Mouse (Mus musculus) midbrain, embryonic 14.5 days (tissue): ENCODE data around the gene Itm2b. TPM values are rescaled to one million over a fixed set of nuclear protein-coding genes. Genes with fewer than 3 reads are reported as not detected.

Experiments
- ATAC-seq: fragments of 200-750 bp; cut with Nextera tagmentation; 2 replicates; pipeline ENCODE4 v1.8.0; 2017; ENCODE audit warnings: moderate number of reproducible peaks, moderate library complexity; ENCODE audit not compliant: low FRiP score, low TSS enrichment
- DNase-seq: peaks from one replicate; pipeline ENCODE4 v3.0.0-alpha.2; 2015
- H3K27ac ChIP-seq: fragments of 300-500 bp; sonication (generic); replicated peaks from 2 replicates; pipeline ENCODE4 v1.5.1; 2014; ENCODE audit warnings: mild to moderate bottlenecking, low read depth, low read length, moderate library complexity
- H3K27me3 ChIP-seq: fragments of 300-500 bp; sonication (generic); 2 replicates; pipeline ENCODE4 v1.6.1; 2014; ENCODE audit warnings: low read length, control low read depth, mixed read lengths; ENCODE audit not compliant: control insufficient read depth, insufficient read depth
- H3K36me3 ChIP-seq: fragments of 300-500 bp; sonication (generic); 2 replicates; pipeline ENCODE4 v1.6.1; 2014; ENCODE audit warnings: low read length, control low read depth; ENCODE audit not compliant: control insufficient read depth, insufficient read depth
- H3K4me1 ChIP-seq: fragments of 300-500 bp; sonication (generic); 2 replicates; pipeline ENCODE4 v1.6.1; 2014; ENCODE audit warnings: mild to moderate bottlenecking, antibody characterized with exemption, low read length, control low read depth; ENCODE audit not compliant: control insufficient read depth, insufficient read depth
- H3K4me2 ChIP-seq: fragments of 300-500 bp; sonication (generic); 2 replicates; pipeline ENCODE4 v1.6.1; 2014; ENCODE audit warnings: mild to moderate bottlenecking, low read length, moderate library complexity
- H3K4me3 ChIP-seq: fragments of 300-500 bp; sonication (generic); replicated peaks from 2 replicates; pipeline ENCODE4 v1.5.1; 2014; ENCODE audit warnings: low read depth, low read length
- H3K9ac ChIP-seq: fragments of 300-500 bp; sonication (generic); replicated peaks from 2 replicates; pipeline ENCODE4 v1.6.1; 2014; ENCODE audit warnings: mild to moderate bottlenecking, low read length, moderate library complexity
- H3K9me3 ChIP-seq: fragments of 300-500 bp; sonication (generic); 2 replicates; pipeline ENCODE4 v1.6.1; 2016; ENCODE audit warnings: low read length, control low read depth, mixed read lengths; ENCODE audit not compliant: control insufficient read depth
- WGBS: fragments of 180-500 bp; shearing (Covaris S2); extraction: QIAGEN DNeasy Blood & Tissue Kit; methylation state at CpG from one replicate; pipeline ENCODE4 v1.1.7; 2014; 5-methylcytosine and 5-hydroxymethylcytosine counted together
- polyA plus RNA-seq: library from polyadenylated mRNA; unstranded; fragments of >200 nt; fragmentation: Nextera tagmentation; extraction: Ambion mirVana; gene quantifications from 2 replicates; pipeline ENCODE4 v1.2.1, GENCODE M21; 2014

The Itm2b gene
- polyA plus RNA-seq, 1 experiment from 2014 or later = 615 TPM

DNA sequence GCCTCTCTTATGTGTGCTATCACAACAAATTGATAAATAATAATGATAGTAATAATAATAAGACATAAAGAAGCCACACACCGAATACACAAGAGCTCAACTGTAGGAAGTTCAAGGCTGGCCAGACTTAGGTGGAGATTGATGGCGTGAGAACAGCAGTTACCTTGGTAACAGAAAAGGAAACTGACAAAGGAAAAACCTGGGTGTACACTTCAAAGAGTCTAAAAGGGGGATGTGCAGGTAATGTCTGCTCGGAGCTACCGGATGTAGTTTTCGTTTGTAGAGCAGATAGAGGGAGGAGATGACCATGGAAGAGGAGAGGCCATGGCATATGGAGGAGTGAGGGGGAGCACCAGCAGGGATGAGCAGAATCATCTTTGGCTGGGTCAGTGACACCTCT, 31.4 kb upstream of the Itm2b start:
- no peak overlapping the region for H3K9ac ChIP-seq
- WGBS = 87% methylated on average over 5 of the region's 5 CpGs
- no peak for ATAC-seq
- no peaks in the 10 kb centered on the region for H3K27me3 ChIP-seq
- no peak overlapping the region for H3K4me2 ChIP-seq
- DNase-seq = no peak
- no peaks in the 10 kb centered on the region for H3K9me3 ChIP-seq
- no peaks in the 10 kb centered on the region for H3K4me1 ChIP-seq
- H3K36me3 ChIP-seq = no peaks in the 10 kb centered on the region
- H3K4me3 ChIP-seq = no peak overlapping the region
- H3K27ac ChIP-seq = no peak overlapping the region

DNA sequence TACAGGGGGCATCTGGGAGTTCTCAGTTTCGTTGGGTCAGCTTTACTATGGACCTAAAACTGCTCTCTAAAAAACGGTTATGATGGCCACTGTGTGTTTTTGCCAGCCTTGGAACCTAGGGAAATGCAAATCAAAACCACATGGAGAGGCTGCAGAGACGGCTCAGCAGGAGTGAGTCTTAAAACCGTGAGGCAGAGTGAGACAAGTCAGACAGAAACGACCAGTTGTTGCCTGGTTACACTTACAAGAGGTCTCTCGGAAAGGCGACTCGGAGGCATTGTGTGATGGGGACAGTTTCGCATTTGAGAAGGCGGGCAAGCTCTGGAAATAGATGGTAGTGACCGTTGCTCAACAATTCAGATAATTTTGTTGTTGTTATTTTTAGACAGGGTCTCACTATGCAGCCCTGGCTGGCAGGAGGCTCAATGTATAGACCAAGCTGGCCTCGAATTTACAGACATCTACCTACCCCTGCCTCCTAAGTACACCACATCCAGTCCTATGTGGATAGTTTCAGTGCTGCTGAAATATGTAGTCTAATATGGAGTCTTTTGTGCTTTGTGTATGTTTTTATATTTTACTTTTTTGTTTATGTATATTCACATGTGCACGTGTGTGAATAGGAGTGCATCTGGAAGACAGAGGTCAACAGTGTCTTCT, 30.4 kb upstream of the Itm2b start:
- H3K9ac ChIP-seq = no peak overlapping the region
- DNase-seq = peak; percentile 46
- H3K4me1 ChIP-seq = no peaks in the 10 kb centered on the region
- ATAC-seq = no peak
- WGBS = 20% methylated on average over 13 of the region's 13 CpGs
- H3K9me3 ChIP-seq = no peaks in the 10 kb centered on the region
- no peaks in the 10 kb centered on the region for H3K36me3 ChIP-seq
- no peaks in the 10 kb centered on the region for H3K27me3 ChIP-seq
- no peak overlapping the region for H3K4me3 ChIP-seq
- H3K4me2 ChIP-seq = no peak overlapping the region
- no peak overlapping the region for H3K27ac ChIP-seq

DNA sequence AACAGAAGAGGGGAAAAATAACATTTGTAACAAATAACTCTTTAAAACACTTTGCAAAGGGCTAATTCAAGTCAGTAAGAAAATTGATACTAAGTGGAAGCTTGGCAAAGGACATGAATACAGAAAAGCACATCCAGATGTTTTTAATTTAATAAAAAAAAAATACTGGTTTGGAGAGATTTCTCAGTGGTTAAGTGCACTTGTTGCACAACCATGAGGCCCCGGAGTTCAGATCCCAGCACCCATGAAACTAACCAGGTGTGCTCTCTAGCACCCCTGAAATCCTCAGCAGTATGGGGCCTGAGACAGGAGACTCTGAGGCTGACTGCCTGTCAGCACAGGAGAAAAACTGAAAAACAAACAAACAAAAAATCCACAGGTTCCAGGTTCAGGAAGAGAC, 26.6 kb upstream of the Itm2b start:
- Histone ChIP-seq H3K4me1 (no peaks in the 10 kb centered on the region), H3K4me3 (no peak overlapping the region), H3K27me3 (no peaks in the 10 kb centered on the region), H3K36me3 (no peaks in the 10 kb centered on the region), H3K9me3 (no peaks in the 10 kb centered on the region), H3K9ac (no peak overlapping the region), H3K4me2 (no peak overlapping the region), H3K27ac (no peak overlapping the region)
- WGBS = 97% methylated on average over 1 of the region's 1 CpGs
- DNase-seq = no peak
- no peak for ATAC-seq

DNA sequence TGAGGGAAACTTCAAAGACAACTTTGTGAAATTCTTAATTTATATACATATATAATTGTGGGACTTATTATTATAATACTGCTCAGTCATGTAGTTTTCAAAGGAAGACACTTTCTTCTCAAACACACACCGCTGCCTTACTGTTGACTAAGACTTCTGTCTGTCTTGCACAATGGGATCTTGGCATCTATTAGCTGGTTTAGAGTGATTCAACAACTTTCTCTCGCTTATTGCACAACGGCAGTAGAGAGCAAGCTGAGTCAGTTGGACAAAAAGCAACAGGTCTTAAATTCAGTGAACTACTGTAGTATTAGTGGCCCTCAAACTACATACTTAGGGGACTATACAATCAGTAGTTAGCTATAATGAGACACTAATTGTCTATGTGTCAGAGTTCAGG, 25.0 kb upstream of the Itm2b start:
- no peaks in the 10 kb centered on the region for H3K9me3 ChIP-seq
- H3K9ac ChIP-seq = no peak overlapping the region
- H3K4me1 ChIP-seq = no peaks in the 10 kb centered on the region
- DNase-seq (no peak), ATAC-seq (no peak)
- H3K27me3 ChIP-seq = no peaks in the 10 kb centered on the region
- no peaks in the 10 kb centered on the region for H3K36me3 ChIP-seq
- WGBS = 94% methylated on average over 3 of the region's 3 CpGs
- no peak overlapping the region for H3K4me3 ChIP-seq
- H3K4me2 ChIP-seq = no peak overlapping the region
- no peak overlapping the region for H3K27ac ChIP-seq

DNA sequence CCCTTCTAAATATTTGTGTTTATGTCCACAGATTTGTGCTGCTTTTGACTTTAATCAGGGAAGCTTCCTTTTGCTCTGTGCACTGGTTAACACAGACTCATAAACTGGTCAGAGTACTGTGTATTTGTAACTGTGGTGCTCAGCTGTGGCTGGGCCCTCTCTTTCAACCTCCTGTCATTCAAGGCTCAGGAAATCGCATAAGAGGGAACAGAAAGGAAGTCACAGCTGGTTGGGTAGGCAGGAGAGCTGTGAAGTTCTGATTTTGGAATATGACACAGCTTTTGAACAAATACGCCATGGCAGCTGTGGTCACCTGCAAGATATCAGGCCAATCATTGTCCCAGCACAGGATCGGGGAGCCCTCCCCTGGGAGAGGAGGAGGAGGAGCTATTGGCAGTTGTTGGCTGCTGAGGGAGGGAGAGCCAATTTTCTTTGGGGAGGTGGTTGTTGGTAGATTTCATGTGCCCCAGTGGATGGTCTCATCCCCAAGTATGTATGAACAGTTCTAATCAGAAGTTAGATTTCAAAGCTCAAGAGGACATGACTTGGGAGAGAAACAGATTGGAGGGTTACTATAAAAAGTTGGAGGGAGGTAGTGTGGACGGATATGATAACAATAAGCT, 23.2 kb upstream of the Itm2b start:
- H3K36me3 ChIP-seq = no peaks in the 10 kb centered on the region
- no peak overlapping the region for H3K4me2 ChIP-seq
- H3K9ac ChIP-seq = no peak overlapping the region
- no peak overlapping the region for H3K4me3 ChIP-seq
- no peak for ATAC-seq
- no peaks in the 10 kb centered on the region for H3K27me3 ChIP-seq
- 87% methylated on average over 4 of the region's 4 CpGs for WGBS
- H3K9me3 ChIP-seq = no peaks in the 10 kb centered on the region
- H3K4me1 ChIP-seq = no peaks in the 10 kb centered on the region
- no peak overlapping the region for H3K27ac ChIP-seq
- DNase-seq = no peak

DNA sequence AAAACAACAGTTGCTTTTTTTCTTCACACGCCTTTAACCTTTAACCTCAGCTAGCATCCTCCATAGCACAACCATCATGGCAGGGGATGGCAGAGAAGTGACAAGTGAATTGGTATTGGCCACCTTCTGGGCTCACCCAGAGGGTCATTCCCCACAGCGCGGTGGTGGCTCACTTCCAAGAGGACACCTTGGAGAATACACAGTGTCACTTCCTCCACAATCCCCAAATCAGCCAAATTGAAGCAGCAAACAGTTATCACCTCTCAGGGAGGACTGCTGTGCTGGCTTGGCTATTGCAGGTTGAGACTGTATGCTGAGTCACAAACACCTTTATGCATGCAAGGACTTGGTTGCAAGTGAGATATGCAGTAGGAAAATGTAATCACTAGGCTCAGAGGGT, 18.9 kb upstream of the Itm2b start:
- no peak overlapping the region for H3K9ac ChIP-seq
- 79% methylated on average over 3 of the region's 3 CpGs for WGBS
- H3K4me1 ChIP-seq = no peaks in the 10 kb centered on the region
- H3K36me3 ChIP-seq = no peaks in the 10 kb centered on the region
- no peak overlapping the region for H3K27ac ChIP-seq
- DNase-seq (no peak), ATAC-seq (no peak)
- no peaks in the 10 kb centered on the region for H3K9me3 ChIP-seq
- no peaks in the 10 kb centered on the region for H3K27me3 ChIP-seq
- H3K4me3 ChIP-seq = no peak overlapping the region
- H3K4me2 ChIP-seq = no peak overlapping the region

DNA sequence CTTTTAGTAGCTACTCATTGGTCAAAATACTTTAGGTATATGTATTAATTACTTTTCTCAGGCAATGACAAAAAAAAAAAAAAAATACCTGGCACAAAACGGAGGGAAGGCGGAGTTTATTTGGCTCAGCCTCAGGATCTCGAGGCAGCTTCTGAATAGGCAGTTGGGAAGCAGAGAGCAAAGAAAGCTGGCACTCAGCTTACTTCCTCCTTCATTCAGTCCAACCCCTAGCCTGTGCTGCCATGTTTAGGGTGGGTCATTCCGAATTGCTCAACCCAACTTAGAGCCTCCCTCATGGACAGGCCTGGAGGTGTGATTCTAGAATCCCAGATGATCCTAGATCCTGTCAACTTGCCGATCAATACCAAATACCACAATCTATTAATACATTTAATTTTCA, 18.3 kb upstream of the Itm2b start:
- Histone ChIP-seq H3K4me2 (no peak overlapping the region), H3K36me3 (no peaks in the 10 kb centered on the region), H3K9me3 (no peaks in the 10 kb centered on the region), H3K9ac (no peak overlapping the region), H3K27ac (no peak overlapping the region), H3K4me3 (no peak overlapping the region), H3K4me1 (no peaks in the 10 kb centered on the region), H3K27me3 (no peaks in the 10 kb centered on the region)
- 73% methylated on average over 5 of the region's 5 CpGs for WGBS
- no peak for DNase-seq
- no peak for ATAC-seq

DNA sequence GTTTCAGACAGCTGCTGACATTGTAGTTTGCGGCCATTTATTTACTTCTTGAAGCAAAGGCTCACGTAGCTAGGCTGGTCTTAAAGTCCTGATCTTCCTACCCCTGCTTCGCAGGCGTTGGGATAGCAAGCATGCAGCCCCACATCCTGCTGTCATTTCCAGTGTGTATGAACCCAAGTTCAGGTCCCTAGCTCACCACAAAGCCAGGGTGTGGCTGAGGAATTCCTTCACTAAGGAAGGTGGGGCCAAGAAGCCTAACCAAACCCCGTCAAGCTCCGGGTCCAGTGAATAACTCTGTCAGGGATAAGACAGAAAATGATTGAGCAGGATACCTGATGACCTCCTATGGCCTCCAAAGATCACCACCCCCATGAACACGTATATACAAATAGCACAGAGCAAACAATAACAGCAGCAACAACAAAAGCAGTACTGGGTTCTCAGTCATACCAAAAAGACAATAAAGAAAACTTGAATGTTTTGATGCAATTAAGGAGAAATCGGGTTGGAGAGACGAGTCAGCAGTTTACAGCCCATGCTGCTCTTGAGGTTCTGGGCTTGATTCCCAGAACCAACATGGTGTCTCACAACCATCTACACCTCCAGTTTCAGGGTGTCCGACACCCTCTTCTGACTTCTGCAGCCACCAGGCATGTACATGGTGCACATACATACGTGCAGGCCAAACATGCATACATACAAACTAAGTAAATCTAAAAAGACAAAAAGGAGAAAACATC, 17.4 kb upstream of the Itm2b start:
- Histone ChIP-seq H3K4me3 (no peak overlapping the region), H3K9me3 (no peaks in the 10 kb centered on the region), H3K4me2 (no peak overlapping the region), H3K4me1 (no peaks in the 10 kb centered on the region), H3K27me3 (no peaks in the 10 kb centered on the region), H3K9ac (no peak overlapping the region), H3K36me3 (no peaks in the 10 kb centered on the region), H3K27ac (no peak overlapping the region)
- WGBS = 87% methylated on average over 11 of the region's 11 CpGs
- no peak for DNase-seq
- ATAC-seq = no peak

DNA sequence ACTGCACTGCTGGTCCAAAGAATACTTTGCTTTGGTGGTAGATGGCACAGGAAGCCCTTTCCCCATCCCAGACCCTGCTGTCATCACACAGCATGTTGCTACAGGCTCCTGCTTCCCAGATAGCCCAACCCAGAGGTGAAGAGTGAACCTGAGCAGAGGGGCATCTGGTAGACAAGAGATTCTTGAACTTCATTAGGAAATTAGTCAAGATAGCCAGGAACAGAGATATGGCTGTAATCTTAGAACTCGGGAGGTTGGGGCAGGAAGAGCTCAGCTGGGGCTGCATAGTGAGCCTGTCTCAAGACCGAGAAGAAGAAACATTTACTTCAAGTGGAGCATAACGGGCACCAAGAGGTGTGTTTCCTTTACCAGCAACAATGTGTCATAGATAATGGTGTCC, 16.3 kb upstream of the Itm2b start:
- no peaks in the 10 kb centered on the region for H3K36me3 ChIP-seq
- DNase-seq (no peak), ATAC-seq (no peak)
- no peaks in the 10 kb centered on the region for H3K27me3 ChIP-seq
- no peak overlapping the region for H3K4me3 ChIP-seq
- no peaks in the 10 kb centered on the region for H3K9me3 ChIP-seq
- H3K9ac ChIP-seq = no peak overlapping the region
- H3K27ac ChIP-seq = no peak overlapping the region
- WGBS = 89% methylated on average over 3 of the region's 3 CpGs
- H3K4me2 ChIP-seq = no peak overlapping the region
- no peaks in the 10 kb centered on the region for H3K4me1 ChIP-seq
